Mouse (Mus musculus) MEL (cell line): Measurements from ENCODE around the gene Rnf186. TPM values are rescaled to one million over a fixed set of nuclear protein-coding genes. Genes with fewer than 3 reads are reported as not detected.

Experiments
- DNase-seq: peaks from one replicate; pipeline ENCODE4 v3.0.0; 2011; ENCODE audit warnings: low read depth, low spot score
- H3K27ac ChIP-seq: 2 replicates; pipeline ENCODE4 v1.5.1; 2012; ENCODE audit warnings: low read depth, mild to moderate bottlenecking, control low read depth, low read length, moderate library complexity; ENCODE audit not compliant: control insufficient read depth
- H3K27me3 ChIP-seq, 2 experiments: fragments of 150-350 bp in 1 of 2; sonication (generic) in 1 of 2; 2 replicates each; pipeline ENCODE4 v1.6.1; 2012; ENCODE audit warnings: low read length in 2 of 2, mild to moderate bottlenecking in 2 of 2, improper control_type of control experiment in 1 of 2, moderate library complexity in 1 of 2; ENCODE audit not compliant: insufficient read depth in 2 of 2, control insufficient read depth in 1 of 2
- H3K36me3 ChIP-seq, 2 experiments: 2 replicates each; pipeline ENCODE4 v1.6.1; 2012 to 2014; ENCODE audit warnings: low read length in 2 of 2, improper control_type of control experiment in 1 of 2, inconsistent platforms in 1 of 2, mild to moderate bottlenecking in 1 of 2; ENCODE audit not compliant: insufficient read depth in 2 of 2, control insufficient read depth in 1 of 2
- H3K4me1 ChIP-seq, 2 experiments: fragments of 150-350 bp in 1 of 2; sonication (generic) in 1 of 2; 2 replicates each; pipeline ENCODE4 v1.6.1; 2012; ENCODE audit warnings: low read length in 2 of 2, improper control_type of control experiment in 1 of 2, mild to moderate bottlenecking in 1 of 2; ENCODE audit not compliant: insufficient read depth in 2 of 2, control insufficient read depth in 1 of 2
- H3K4me3 ChIP-seq, 2 experiments: fragments of 150-350 bp in 1 of 2; sonication (generic) in 1 of 2; 2 replicates each; pipeline ENCODE4 v1.5.1; 2012; ENCODE audit warnings: low read depth in 2 of 2, low read length in 2 of 2, mild to moderate bottlenecking in 2 of 2, moderate library complexity in 2 of 2, control low read depth in 1 of 2, improper control_type of control experiment in 1 of 2; ENCODE audit not compliant: control insufficient read depth in 1 of 2, insufficient read depth in 1 of 2
- H3K79me2 ChIP-seq: 2 replicates; pipeline ENCODE4 v1.6.1; 2012; ENCODE audit warnings: mild to moderate bottlenecking, low read length, moderate library complexity; ENCODE audit not compliant: control insufficient read depth, poor library complexity, insufficient read depth
- H3K9ac ChIP-seq: 2 replicates; pipeline ENCODE4 v1.6.1; 2012; ENCODE audit warnings: low read depth, mild to moderate bottlenecking, control low read depth, low read length, moderate library complexity; ENCODE audit not compliant: control insufficient read depth, poor library complexity, severe bottlenecking
- H3K9me3 ChIP-seq: fragments of 150-350 bp; sonication (generic); replicated peaks from 2 replicates; pipeline ENCODE4 v1.6.1; 2012; ENCODE audit warnings: mild to moderate bottlenecking, low read length, improper control_type of control experiment, moderate library complexity; ENCODE audit not compliant: insufficient read depth
- CTCF ChIP-seq, 3 experiments: IDR thresholded peaks in 2 of 3; conservative IDR thresholded peaks in 1 of 3; 2 replicates each; pipeline ENCODE4 v1.5.1; 2011 to 2012; ENCODE audit warnings: low read length in 3 of 3, low read depth in 2 of 3, mild to moderate bottlenecking in 2 of 3, improper control_type of control experiment in 1 of 3, inconsistent platforms in 1 of 3, mixed read lengths in 1 of 3, moderate library complexity in 1 of 3; ENCODE audit not compliant: control insufficient read depth in 1 of 3, insufficient read depth in 1 of 3, poor library complexity in 1 of 3, severe bottlenecking in 1 of 3
- ELF1 ChIP-seq: IDR thresholded peaks from 2 replicates; pipeline ENCODE4 v1.6.1; 2014; ENCODE audit warnings: low read depth, mild to moderate bottlenecking, inconsistent platforms, low read length, improper control_type of control experiment, moderate library complexity
- ETS1 ChIP-seq: IDR thresholded peaks from 2 replicates; pipeline ENCODE4 v1.6.1; 2012; ENCODE audit warnings: low read depth, mild to moderate bottlenecking, inconsistent platforms, low read length, improper control_type of control experiment, moderate library complexity
- GABPA ChIP-seq: IDR thresholded peaks from 2 replicates; pipeline ENCODE4 v1.6.1; 2012; ENCODE audit warnings: low read depth, mild to moderate bottlenecking, inconsistent platforms, low read length, improper control_type of control experiment, moderate library complexity
- GATA1 ChIP-seq: IDR thresholded peaks from 2 replicates; pipeline ENCODE4 v1.6.1; 2011; ENCODE audit warnings: low read depth, low read length, improper control_type of control experiment
- KAT2A ChIP-seq: conservative IDR thresholded peaks from 2 replicates; pipeline ENCODE4 v1.6.1; 2012; ENCODE audit warnings: low read depth, low read length, improper control_type of control experiment, inconsistent platforms
- MAX ChIP-seq: IDR thresholded peaks from 2 replicates; pipeline ENCODE4 v1.6.1; 2011; ENCODE audit warnings: low read length, improper control_type of control experiment
- MAZ ChIP-seq: IDR thresholded peaks from 2 replicates; pipeline ENCODE4 v1.6.1; 2012; ENCODE audit warnings: low read depth, mild to moderate bottlenecking, inconsistent platforms, low read length, improper control_type of control experiment
- MXI1 ChIP-seq: IDR thresholded peaks from 2 replicates; pipeline ENCODE4 v1.6.1; 2011; ENCODE audit warnings: mild to moderate bottlenecking, low read depth, low read length, improper control_type of control experiment
- NELFE ChIP-seq: IDR thresholded peaks from 2 replicates; pipeline ENCODE4 v1.6.1; 2011; ENCODE audit warnings: low read depth, low read length, improper control_type of control experiment
- POLR2A ChIP-seq, 2 experiments: IDR thresholded peaks; 2 replicates each; pipeline ENCODE4 v1.6.1; 2011 to 2012; ENCODE audit warnings: low read length in 2 of 2, mild to moderate bottlenecking in 2 of 2, control low read depth in 1 of 2, improper control_type of control experiment in 1 of 2, low read depth in 1 of 2, moderate library complexity in 1 of 2; ENCODE audit not compliant: control insufficient read depth in 1 of 2, insufficient read depth in 1 of 2, poor library complexity in 1 of 2
- RCOR1 ChIP-seq: IDR thresholded peaks from 2 replicates; pipeline ENCODE4 v1.6.1; 2012; ENCODE audit warnings: low read depth, mild to moderate bottlenecking, inconsistent platforms, low read length, improper control_type of control experiment
- SMC3 ChIP-seq: IDR thresholded peaks from 2 replicates; pipeline ENCODE4 v1.6.1; 2011; ENCODE audit warnings: low read depth, low read length, improper control_type of control experiment
- TAL1 ChIP-seq: IDR thresholded peaks from 2 replicates; pipeline ENCODE4 v1.6.1; 2012; ENCODE audit warnings: mild to moderate bottlenecking, inconsistent platforms, low read length, moderate library complexity, mixed read lengths
- TCF12 ChIP-seq: IDR thresholded peaks from 2 replicates; pipeline ENCODE4 v1.6.1; 2014; ENCODE audit warnings: low read depth, mild to moderate bottlenecking, inconsistent platforms, low read length, improper control_type of control experiment, moderate library complexity
- UBTF ChIP-seq: IDR thresholded peaks from 2 replicates; pipeline ENCODE4 v1.6.1; 2012; ENCODE audit warnings: low read depth, mild to moderate bottlenecking, inconsistent platforms, low read length, improper control_type of control experiment, moderate library complexity, borderline replicate concordance; ENCODE audit not compliant: insufficient read depth
- USF2 ChIP-seq, 2 experiments: IDR thresholded peaks; 2 replicates each; pipeline ENCODE4 v1.6.1; 2011 to 2012; ENCODE audit warnings: improper control_type of control experiment in 2 of 2, low read length in 2 of 2, borderline replicate concordance in 1 of 2, inconsistent platforms in 1 of 2, low read depth in 1 of 2, mild to moderate bottlenecking in 1 of 2; ENCODE audit not compliant: insufficient read depth in 1 of 2
- ZMIZ1 ChIP-seq: IDR thresholded peaks from 2 replicates; pipeline ENCODE4 v1.6.1; 2012; ENCODE audit warnings: low read depth, mild to moderate bottlenecking, inconsistent platforms, low read length, improper control_type of control experiment, moderate library complexity
- ZNF384 ChIP-seq: IDR thresholded peaks from 2 replicates; pipeline ENCODE4 v1.6.1; 2012; ENCODE audit warnings: low read depth, mild to moderate bottlenecking, inconsistent platforms, low read length, improper control_type of control experiment
- polyA plus RNA-seq, 2 experiments: library from polyadenylated mRNA; stranded (reverse) in 1 of 2; unstranded in 1 of 2; fragments of >175 nt in 1 of 2; fragments of >200 nt in 1 of 2; gene quantifications; 2 replicates each; pipeline versions ENCODE4 v1.2.1 to v1.2.4; 2012; ENCODE audit warnings: low replicate concordance in 2 of 2, low read depth in 1 of 2; ENCODE audit not compliant: insufficient read length in 2 of 2, insufficient read depth in 1 of 2, missing spikeins in 1 of 2
- total RNA-seq: library from RNA; depleted of rRNA; stranded (reverse); fragments of 300-350 nt; gene quantifications from 2 replicates; pipeline ENCODE4 v1.2.3, GENCODE M21; 2012

Gene Rnf186
- total and polyA plus RNA-seq, 3 experiments = 0.19 to 0.61 TPM; not detected in 1

DNA sequence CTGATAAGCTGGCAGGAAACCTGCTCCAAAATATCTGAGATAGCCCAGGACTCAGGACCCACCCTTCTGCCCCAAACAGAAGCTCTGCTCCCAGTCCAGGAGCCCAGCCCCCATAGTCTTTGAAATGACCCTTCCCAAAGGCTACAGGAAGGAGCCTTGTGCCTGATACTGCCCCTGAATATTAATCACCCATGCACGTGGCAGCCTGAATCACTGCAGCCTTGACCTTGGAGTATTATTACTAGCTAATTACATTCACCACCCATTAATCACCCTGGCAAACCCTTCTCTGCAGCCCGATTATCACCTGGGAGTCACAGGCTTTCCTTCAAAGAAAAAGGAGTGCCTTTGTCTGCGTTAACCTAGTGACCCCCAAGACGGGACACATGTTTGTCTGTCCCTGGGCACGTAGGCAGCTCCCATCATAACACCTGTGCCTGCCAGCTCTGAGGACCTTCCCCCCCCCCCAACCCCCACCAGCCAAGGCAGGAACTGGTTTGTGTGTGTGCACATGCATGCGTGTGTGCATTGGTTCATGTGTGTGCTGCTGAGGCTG is 41.1 kb downstream of the Rnf186 start:
- Histone ChIP-seq H3K9ac (no peak overlapping the region), H3K27me3 (no peaks in the 10 kb centered on the region), H3K27ac (no peak overlapping the region), H3K4me1 (no peaks in the 10 kb centered on the region), H3K36me3 (no peaks in the 10 kb centered on the region), H3K4me3 (no peak overlapping the region), H3K79me2 (no peaks in the 10 kb centered on the region), H3K9me3 (no peaks in the 10 kb centered on the region)
- no peak for DNase-seq
- TF ChIP-seq TCF12 = no peak
- TF ChIP-seq CTCF (IDR thresholded peaks at IDR 0.05 in 2 of 3, conservative IDR thresholded peaks at IDR 0.05 in 1 of 3; ENCODE audit: control insufficient read depth in 1 of 3, insufficient read depth in 1 of 3, low read depth in 2 of 3, low read length in 3 of 3, poor library complexity in 1 of 3, severe bottlenecking in 1 of 3) = no peak
- TF ChIP-seq MAX = no peak
- no peak for TF ChIP-seq POLR2A (IDR thresholded peaks at IDR 0.05; ENCODE audit: control insufficient read depth in 1 of 2, insufficient read depth in 1 of 2, low read depth in 1 of 2, low read length in 2 of 2, poor library complexity in 1 of 2)
- no peak for TF ChIP-seq TAL1
- no peak for TF ChIP-seq ELF1
- TF ChIP-seq KAT2A = no peak
- TF ChIP-seq ZMIZ1 = no peak
- TF ChIP-seq USF2 (IDR thresholded peaks at IDR 0.05; ENCODE audit: borderline replicate concordance in 1 of 2, insufficient read depth in 1 of 2, low read depth in 1 of 2, low read length in 2 of 2) = no peak
- no peak for TF ChIP-seq ETS1
- no peak for TF ChIP-seq NELFE
- no peak for TF ChIP-seq MXI1
- TF ChIP-seq ZNF384 = no peak

DNA sequence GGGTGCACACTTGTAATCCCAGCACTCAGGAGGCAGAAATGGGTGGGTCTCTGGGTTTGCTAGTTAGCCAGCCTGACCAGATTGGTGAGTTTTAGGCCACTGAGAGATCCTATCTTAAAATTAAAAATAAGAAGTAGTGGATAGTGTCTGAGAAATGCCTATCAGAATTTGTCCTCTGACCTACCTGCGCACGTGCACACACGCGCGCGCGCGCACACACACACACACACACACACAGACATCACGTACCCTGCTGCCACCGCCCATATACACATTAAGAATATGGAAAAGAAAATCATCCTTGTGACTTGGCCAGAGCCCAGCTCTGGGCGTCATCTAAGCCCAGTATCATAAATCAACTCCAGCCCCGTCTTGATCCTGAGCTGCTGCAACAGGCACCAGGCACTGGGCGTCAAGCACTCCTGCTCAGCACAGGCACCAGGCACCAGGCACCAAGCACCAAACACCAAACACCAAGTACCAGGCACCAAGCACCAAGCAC is 44.3 kb downstream of the Rnf186 start:
- no peaks in the 10 kb centered on the region for H3K9me3 ChIP-seq
- H3K4me3 ChIP-seq = no peak overlapping the region
- no peak for DNase-seq
- no peaks in the 10 kb centered on the region for H3K79me2 ChIP-seq
- peaks cover 0 to 2% of the 10 kb centered on the region in 2 experiments; a peak in 2 of 4 replicates for H3K36me3 ChIP-seq
- TF ChIP-seq RCOR1 (no peak), GABPA (no peak), GATA1 (no peak), ZMIZ1 (no peak), MAZ (no peak), UBTF (no peak), SMC3 (no peak)
- no peaks in the 10 kb centered on the region for H3K4me1 ChIP-seq
- H3K27me3 ChIP-seq = no peaks in the 10 kb centered on the region
- no peak overlapping the region for H3K9ac ChIP-seq
- no peak overlapping the region for H3K27ac ChIP-seq
